Mouse (Mus musculus): ENCODE data around the gene Tbxas1. TPM values are rescaled to one million over a fixed set of nuclear protein-coding genes. Genes with fewer than 3 reads are reported as not detected.

Tbxas1 gene
- polyA plus RNA-seq, 1 experiment from 2014 or later: 1.9 TPM

GRCm38 (mm10) chr6:38928489-38928888 lies 53.3 kb downstream of the Tbxas1 start:
- H3K27ac ChIP-seq: no peak overlapping the region
- H3K4me2 ChIP-seq (replicated peaks): no peak overlapping the region
- H3K4me3 ChIP-seq: no peak overlapping the region
- peaks cover 14% of the 10 kb centered on the region for H3K4me1 ChIP-seq
- WGBS: 74% methylated on average over 3 of the region's 3 CpGs
- H3K9me3 ChIP-seq: no peaks in the 10 kb centered on the region; the same call in 1 of the 2 replicates
- H3K36me3 ChIP-seq: no peaks in the 10 kb centered on the region
- ATAC-seq (ENCODE audit: low FRiP score, low read depth): no peak
- H3K9ac ChIP-seq: no peak overlapping the region
- 0 out of 2 replicates have a peak, but pooled peaks cover 2% of the 10 kb centered on the region for H3K27me3 ChIP-seq

GRCm38 (mm10) chr6:38936009-38936408 lies 60.8 kb downstream of the Tbxas1 start:
- Histone ChIP-seq H3K4me1 (no peaks in the 10 kb centered on the region), H3K4me2 (replicated peaks) (no peak overlapping the region), H3K9ac (no peak overlapping the region), H3K9me3 (no peaks in the 10 kb centered on the region; the same call in 1 of the 2 replicates), H3K4me3 (no peak overlapping the region), H3K36me3 (no peaks in the 10 kb centered on the region), H3K27ac (no peak overlapping the region), H3K27me3 (no peaks in the 10 kb centered on the region)
- 61% methylated on average over 2 of the region's 2 CpGs for WGBS
- ATAC-seq (ENCODE audit: low FRiP score, low read depth): no peak

GRCm38 (mm10) chr6:38938421-38938820 lies 63.2 kb downstream of the Tbxas1 start:
- no peak overlapping the region for H3K4me2 ChIP-seq (replicated peaks)
- no peaks in the 10 kb centered on the region for H3K27me3 ChIP-seq
- H3K4me1 ChIP-seq: no peaks in the 10 kb centered on the region
- no peak overlapping the region for H3K9ac ChIP-seq
- H3K27ac ChIP-seq: no peak overlapping the region
- ATAC-seq (ENCODE audit: low FRiP score, low read depth): no peak
- H3K4me3 ChIP-seq: no peak overlapping the region
- no peaks in the 10 kb centered on the region for H3K36me3 ChIP-seq
- no peaks in the 10 kb centered on the region for H3K9me3 ChIP-seq
- WGBS: 74% methylated on average over 6 of the region's 6 CpGs

- H3K9me3 ChIP-seq: no peaks in the 10 kb centered on the region
- no peak overlapping the region for H3K4me2 ChIP-seq (replicated peaks)
- H3K36me3 ChIP-seq: no peaks in the 10 kb centered on the region
- no peaks in the 10 kb centered on the region for H3K27me3 ChIP-seq
- no peak for ATAC-seq (ENCODE audit: low FRiP score, low read depth)
- H3K4me1 ChIP-seq: no peaks in the 10 kb centered on the region
- no peak overlapping the region for H3K9ac ChIP-seq
- H3K27ac ChIP-seq: no peak overlapping the region
- no peak overlapping the region for H3K4me3 ChIP-seq
- 78% methylated on average over 4 of the region's 4 CpGs for WGBS
Observed at GRCm38 (mm10) chr6:38939096-38939495, 63.9 kb downstream of the Tbxas1 start.

- Histone ChIP-seq H3K36me3 (no peaks in the 10 kb centered on the region), H3K4me3 (no peak overlapping the region), H3K27ac (no peak overlapping the region), H3K4me1 (no peaks in the 10 kb centered on the region), H3K4me2 (replicated peaks) (no peak overlapping the region), H3K9ac (no peak overlapping the region), H3K27me3 (no peaks in the 10 kb centered on the region), H3K9me3 (no peaks in the 10 kb centered on the region)
- WGBS: 77% methylated on average over 1 of the region's 1 CpGs
- ATAC-seq (ENCODE audit: low FRiP score, low read depth): no peak
Observed at GRCm38 (mm10) chr6:38941016-38941415, 65.8 kb downstream of the Tbxas1 start.

GRCm38 (mm10) chr6:38942771-38943170 lies 67.6 kb downstream of the Tbxas1 start:
- no peak overlapping the region for H3K27ac ChIP-seq
- no peak overlapping the region for H3K4me3 ChIP-seq
- no peaks in the 10 kb centered on the region for H3K27me3 ChIP-seq
- no peak overlapping the region for H3K9ac ChIP-seq
- 97% methylated on average over 3 of the region's 3 CpGs for WGBS
- no peak overlapping the region for H3K4me2 ChIP-seq (replicated peaks)
- H3K9me3 ChIP-seq: no peaks in the 10 kb centered on the region
- no peaks in the 10 kb centered on the region for H3K36me3 ChIP-seq
- no peaks in the 10 kb centered on the region for H3K4me1 ChIP-seq
- no peak for ATAC-seq (ENCODE audit: low FRiP score, low read depth)

GRCm38 (mm10) chr6:38944392-38944791 lies 69.2 kb downstream of the Tbxas1 start:
- Histone ChIP-seq H3K9me3 (no peaks in the 10 kb centered on the region), H3K4me2 (replicated peaks) (no peak overlapping the region), H3K27me3 (no peaks in the 10 kb centered on the region), H3K36me3 (no peaks in the 10 kb centered on the region), H3K9ac (no peak overlapping the region), H3K4me1 (no peaks in the 10 kb centered on the region), H3K4me3 (no peak overlapping the region), H3K27ac (no peak overlapping the region)
- WGBS: 95% methylated on average over 8 of the region's 8 CpGs
- ATAC-seq (ENCODE audit: low FRiP score, low read depth): no peak

- no peaks in the 10 kb centered on the region for H3K36me3 ChIP-seq
- H3K4me2 ChIP-seq (replicated peaks): no peak overlapping the region
- no peaks in the 10 kb centered on the region for H3K27me3 ChIP-seq
- ATAC-seq (ENCODE audit: low FRiP score, low read depth): no peak
- H3K9me3 ChIP-seq: no peaks in the 10 kb centered on the region
- H3K4me1 ChIP-seq: 0 out of 2 replicates have a peak, but pooled peaks cover 2% of the 10 kb centered on the region
- H3K4me3 ChIP-seq: no peak overlapping the region
- H3K9ac ChIP-seq: no peak overlapping the region
- no peak overlapping the region for H3K27ac ChIP-seq
- 90% methylated on average over 7 of the region's 7 CpGs for WGBS
Observed at GRCm38 (mm10) chr6:38944826-38945225, 69.6 kb downstream of the Tbxas1 start.

GRCm38 (mm10) chr6:38945681-38946080 lies 70.5 kb downstream of the Tbxas1 start:
- no peak for ATAC-seq (ENCODE audit: low FRiP score, low read depth)

GRCm38 (mm10) chr6:38947282-38947681 lies 72.1 kb downstream of the Tbxas1 start:
- Histone ChIP-seq H3K4me3 (no peak overlapping the region), H3K27me3 (no peaks in the 10 kb centered on the region), H3K36me3 (no peaks in the 10 kb centered on the region), H3K4me1 (peaks cover 16% of the 10 kb centered on the region), H3K27ac (no peak overlapping the region), H3K9me3 (no peaks in the 10 kb centered on the region), H3K4me2 (replicated peaks) (no peak overlapping the region), H3K9ac (no peak overlapping the region)
- ATAC-seq (ENCODE audit: low FRiP score, low read depth): no peak
- 93% methylated on average over 4 of the region's 4 CpGs for WGBS

More at GRCm38 (mm10) chr6:38945681-38946080, 70.5 kb downstream of the Tbxas1 start:
- Histone ChIP-seq H3K4me2 (replicated peaks) (no peak overlapping the region), H3K9me3 (no peaks in the 10 kb centered on the region), H3K4me1 (0 out of 2 replicates have a peak, but pooled peaks cover 4% of the 10 kb centered on the region), H3K27ac (no peak overlapping the region), H3K36me3 (no peaks in the 10 kb centered on the region), H3K27me3 (no peaks in the 10 kb centered on the region), H3K4me3 (no peak overlapping the region), H3K9ac (no peak overlapping the region)
- 85% methylated on average over 3 of the region's 3 CpGs for WGBS

GRCm38 (mm10) chr6:38949683-38950161 lies 74.5 kb downstream of the Tbxas1 start:
- no peak for ATAC-seq (ENCODE audit: low FRiP score, low read depth)
- Histone ChIP-seq H3K36me3 (no peaks in the 10 kb centered on the region), H3K4me3 (no peak overlapping the region), H3K9me3 (no peaks in the 10 kb centered on the region), H3K27me3 (no peaks in the 10 kb centered on the region), H3K4me2 (replicated peaks) (no peak overlapping the region), H3K9ac (no peak overlapping the region), H3K27ac (no peak overlapping the region), H3K4me1 (peaks cover 16% of the 10 kb centered on the region)
- WGBS: 27% methylated on average over 5 of the region's 5 CpGs

- H3K4me1 ChIP-seq: peaks cover 16% of the 10 kb centered on the region
- H3K36me3 ChIP-seq: no peaks in the 10 kb centered on the region
- H3K9ac ChIP-seq: no peak overlapping the region
- ATAC-seq (ENCODE audit: low FRiP score, low read depth): no peak
- H3K27ac ChIP-seq: no peak overlapping the region
- 44% methylated on average over 4 of the region's 4 CpGs for WGBS
- no peak overlapping the region for H3K4me3 ChIP-seq
- no peaks in the 10 kb centered on the region for H3K9me3 ChIP-seq
- H3K4me2 ChIP-seq (replicated peaks): no peak overlapping the region
- no peaks in the 10 kb centered on the region for H3K27me3 ChIP-seq
Observed at GRCm38 (mm10) chr6:38950341-38950740, 75.1 kb downstream of the Tbxas1 start.

- Histone ChIP-seq H3K27me3 (no peaks in the 10 kb centered on the region), H3K27ac (no peak overlapping the region), H3K9me3 (no peaks in the 10 kb centered on the region), H3K9ac (no peak overlapping the region), H3K4me1 (peaks cover 16% of the 10 kb centered on the region), H3K4me2 (replicated peaks) (no peak overlapping the region), H3K36me3 (no peaks in the 10 kb centered on the region), H3K4me3 (no peak overlapping the region)
- whole genome bisulfite sequencing: 65% methylated on average over 3 of the region's 3 CpGs
- no peak for ATAC-seq (ENCODE audit: low FRiP score, low read depth)
Observed at GRCm38 (mm10) chr6:38950838-38951237, 75.6 kb downstream of the Tbxas1 start.

Data from limb, embryonic 13.5 days (tissue).